22 mouse cellular contexts compared by ENCODE assay signal in genomic region chr3:79914012-79914411, GRCm38 (mm10). TPM values are rescaled to one million over a fixed set of nuclear protein-coding genes. Genes with fewer than 3 reads are reported as not detected.
DNase-seq lines count a peak whose midpoint lies in the region; ATAC-seq and TF ChIP-seq lines count a peak whose summit lies in the region.
"Had no signal": no experiment of that assay in that cellular context is flagged by ENCODE, and none has a peak within 500 bp of the region (broad histone marks: within the 10 kb centered on the region; RNA-seq: fewer than 3 reads in every experiment).

No protein-coding gene starts in this region.

- no peaks in the 10 kb centered on the region for H3K9me3 ChIP-seq in lung, postnatal 0 days (ENCODE audit: low read length)
- H3K9me3 ChIP-seq in intestine, embryonic 16.5 days (ENCODE audit: control insufficient read depth, low read length), result no peaks in the 10 kb centered on the region

- no peaks in the 10 kb centered on the region for H3K27me3 ChIP-seq in lung, postnatal 0 days (replicated peaks; ENCODE audit: insufficient read depth, low read length)
- H3K27me3 ChIP-seq in intestine, embryonic 16.5 days (replicated peaks; ENCODE audit: control insufficient read depth, insufficient read depth, low read length), result no peaks in the 10 kb centered on the region

- TF ChIP-seq EP300 in lung, postnatal 0 days (IDR thresholded peaks at IDR 0.05), result peak; percentile 58

- H3K36me3 ChIP-seq in lung, postnatal 0 days (ENCODE audit: insufficient read depth, low read length), result no peaks in the 10 kb centered on the region
- H3K36me3 ChIP-seq in intestine, embryonic 16.5 days (ENCODE audit: control insufficient read depth, insufficient read depth, low read length), result no peaks in the 10 kb centered on the region

- DNase-seq in lung, postnatal 0 days (ENCODE audit: low spot score), result no peak
- DNase-seq in lung, adult 2 months, result no peak
- peak; percentile 36 for DNase-seq in yolk sac, embryonic 10.5 days (ENCODE audit: low spot score)
- no peak for DNase-seq in right cerebral cortex, postnatal 10 days (ENCODE audit: low spot score in 2 of 2)
- no peak for DNase-seq in left cerebral cortex, postnatal 36 days (ENCODE audit: low spot score in 2 of 2)
- DNase-seq: adrenal gland, adult 8-10 months; adrenal gland, postnatal 25 days; cerebellum, adult 11-12 months; cerebellum, adult 8-10 months; cerebellum, postnatal 10 days; cerebellum, postnatal 36 days; forebrain, postnatal 0 days; gastrocnemius, postnatal 25 days; heart, adult 18-20 months had no signal

- no peak for TF ChIP-seq POLR2A in lung, adult 2 months (IDR thresholded peaks at IDR 0.05; ENCODE audit: borderline replicate concordance, extremely low read depth, low read depth, low read length)
- no peak for TF ChIP-seq POLR2A in embryonic fibroblast, embryonic 13.5 days (IDR thresholded peaks at IDR 0.05; ENCODE audit: low read depth, low read length)

- H3K4me2 ChIP-seq in lung, postnatal 0 days (replicated peaks; ENCODE audit: low read depth, low read length), result no peak overlapping the region
- H3K4me2 ChIP-seq in intestine, embryonic 16.5 days (ENCODE audit: low read depth, low read length), result no peak overlapping the region
- H3K4me2 ChIP-seq: hindbrain, embryonic 14.5 days had no signal

- no peak overlapping the region for H3K4me3 ChIP-seq in lung, postnatal 0 days (ENCODE audit: low read depth, low read length)
- H3K4me3 ChIP-seq in lung, adult 2 months (replicated peaks; ENCODE audit: extremely low read depth, low read depth, low read length), result no peak overlapping the region
- H3K4me3 ChIP-seq in embryonic fibroblast, embryonic 13.5 days (ENCODE audit: insufficient read depth, low read length), result no peak overlapping the region
- H3K4me3 ChIP-seq in intestine, embryonic 16.5 days (ENCODE audit: low read length), result no peak overlapping the region

- WGBS in lung, postnatal 0 days, result 49% methylated on average over 5 of the region's 5 CpGs
- WGBS in lung, adult 2 months, result 49% methylated on average over 5 of the region's 5 CpGs
- WGBS in intestine, embryonic 16.5 days, result 52% methylated on average over 5 of the region's 5 CpGs

- intact Hi-C loops in left cerebral cortex, postnatal 36 days (cut with DNase I), result no loop called here

- no peak overlapping the region for H3K9ac ChIP-seq in lung, postnatal 0 days (replicated peaks; ENCODE audit: low read depth)
- H3K9ac ChIP-seq in intestine, embryonic 16.5 days (ENCODE audit: low read depth, low read length), result no peak overlapping the region
- H3K9ac ChIP-seq: forebrain, postnatal 0 days; hindbrain, embryonic 14.5 days had no signal

- no peak for ATAC-seq in lung, postnatal 0 days
- ATAC-seq in intestine, embryonic 16.5 days, result peak; percentile 90
- ATAC-seq: activated CD4-positive, CD25-positive, alpha-beta regulatory T cell, adult 4 months; CD4-positive, CD25-positive, alpha-beta regulatory T cell, adult 4 months; forebrain, embryonic 14.5 days; forebrain, postnatal 0 days; hindbrain, postnatal 0 days; inflammation-experienced regulatory T-cells, adult 6 months had no signal

- TF ChIP-seq CTCF in lung, postnatal 0 days (IDR thresholded peaks at IDR 0.05), result no peak
- TF ChIP-seq CTCF in lung, adult 2 months (IDR thresholded peaks at IDR 0.05; ENCODE audit: insufficient read depth, low read length), result no peak
- no peak for TF ChIP-seq CTCF in embryonic fibroblast, embryonic 13.5 days (IDR thresholded peaks at IDR 0.05; ENCODE audit: borderline replicate concordance, insufficient read depth, low read length)

- no peaks in the 10 kb centered on the region for H3K4me1 ChIP-seq in lung, postnatal 0 days (ENCODE audit: insufficient read depth, low read depth, low read length)
- H3K4me1 ChIP-seq in lung, adult 2 months (ENCODE audit: control insufficient read depth, insufficient read depth, low read length), result peaks cover 17% of the 10 kb centered on the region
- no peaks in the 10 kb centered on the region; the same call in 1 of the 2 replicates for H3K4me1 ChIP-seq in embryonic fibroblast, embryonic 13.5 days (ENCODE audit: control insufficient read depth, insufficient read depth, low read length)
- H3K4me1 ChIP-seq in intestine, embryonic 16.5 days (ENCODE audit: control insufficient read depth, insufficient read depth, low read length), result 0 out of 2 replicates have a peak, but pooled peaks cover 5% of the 10 kb centered on the region

- H3K27ac ChIP-seq in lung, postnatal 0 days (ENCODE audit: low read length), result no peak overlapping the region
- peak overlapping the region; percentile 32; the same call in 1 of the 2 replicates for H3K27ac ChIP-seq in embryonic fibroblast, embryonic 13.5 days (ENCODE audit: insufficient read depth, low read length)
- no peak overlapping the region for H3K27ac ChIP-seq in intestine, embryonic 16.5 days (ENCODE audit: low read length)
- H3K27ac ChIP-seq: hindbrain, embryonic 14.5 days; hindbrain, postnatal 0 days had no signal

RNA-seq across cellular contexts. Expression of gene Fam198b, which starts 29.7 kb away (rescaled TPM):
- polyA plus RNA-seq in lung, postnatal 0 days (2015; fragmentation: Nextera tagmentation; extraction: Ambion mirVana), result 21.3 and 35.3 TPM in 2 replicates
- 16.5 and 20.3 TPM in 2 replicates for polyA plus RNA-seq in lung, adult 2 months (2012; rRNA removed)
- 188 and 357 TPM in 2 replicates for polyA plus RNA-seq in embryonic fibroblast, embryonic 13.5 days (2011; ENCODE audit: insufficient read length, low read depth, missing spikeins)
- 9.3 and 13.0 TPM in 2 replicates for polyA plus RNA-seq in intestine, embryonic 16.5 days (2015; fragmentation: Nextera tagmentation; extraction: Ambion mirVana)
- 10 to 100 TPM in 1 of 2 experiments, 1 to 10 TPM in 1; 7.4 to 11.2 TPM for total RNA-seq in left cerebral cortex, postnatal 36 days (2021)
- polyA plus RNA-seq: CD4-positive, CD25-positive, alpha-beta regulatory T cell, adult 4 months had no signal
